Mouse (Mus musculus) kidney, embryonic 15.5 days (tissue): ENCODE measurements around the gene Gpr31b. TPM values are rescaled to one million over a fixed set of nuclear protein-coding genes. Genes with fewer than 3 reads are reported as not detected.
"Not testable (repeated sequence)": the region's sequence is repeated elsewhere in the genome, so short reads cannot be mapped to it uniquely, and the experiment has no call there.

ENCODE experiments used
- ATAC-seq: fragments of 200-750 bp; cut with Nextera tagmentation; replicated peaks from 2 replicates; pipeline ENCODE4 v1.8.0; 2017; ENCODE audit warnings: moderate TSS enrichment; ENCODE audit not compliant: low FRiP score
- H3K27ac ChIP-seq: fragments of 300-500 bp; sonication (generic); 2 replicates; pipeline ENCODE4 v1.5.1; 2015; ENCODE audit warnings: mild to moderate bottlenecking, inconsistent platforms
- H3K27me3 ChIP-seq: fragments of 300-500 bp; sonication (generic); 2 replicates; pipeline ENCODE4 v1.6.1; 2015; ENCODE audit warnings: inconsistent platforms
- H3K36me3 ChIP-seq: fragments of 300-500 bp; sonication (generic); 2 replicates; pipeline ENCODE4 v1.6.1; 2015; ENCODE audit warnings: inconsistent platforms
- H3K4me1 ChIP-seq: fragments of 300-500 bp; sonication (generic); 2 replicates; pipeline ENCODE4 v1.6.1; 2015; ENCODE audit warnings: inconsistent platforms
- H3K4me2 ChIP-seq: fragments of 300-500 bp; sonication (generic); 2 replicates; pipeline ENCODE4 v1.6.1; 2015; ENCODE audit warnings: moderate library complexity, mild to moderate bottlenecking, inconsistent platforms
- H3K4me3 ChIP-seq: fragments of 300-500 bp; sonication (generic); replicated peaks from 2 replicates; pipeline ENCODE4 v1.5.1; 2015; ENCODE audit warnings: mild to moderate bottlenecking, inconsistent platforms
- H3K9ac ChIP-seq: fragments of 300-500 bp; sonication (generic); 2 replicates; pipeline ENCODE4 v1.6.1; 2015; ENCODE audit warnings: mild to moderate bottlenecking, inconsistent platforms
- H3K9me3 ChIP-seq: fragments of 300-500 bp; sonication (generic); replicated peaks from 2 replicates; pipeline ENCODE4 v1.6.1; 2016; ENCODE audit warnings: inconsistent platforms
- WGBS: fragments of 180-500 bp; shearing (Covaris S2); methylation state at CpG from one replicate; pipeline ENCODE4 v1.1.7; 2015; ENCODE audit warnings: mixed read lengths; 5-methylcytosine and 5-hydroxymethylcytosine counted together
- polyA plus RNA-seq: library from polyadenylated mRNA; unstranded; fragments of >200 nt; fragmentation: Nextera tagmentation; extraction: Ambion mirVana; gene quantifications from 2 replicates; pipeline ENCODE4 v1.2.1, GENCODE M21; 2015

Gpr31b gene
- polyA plus RNA-seq, 1 experiment from 2014 or later: 0.13 TPM

GRCm38 (mm10) chr17:13008528-13008927, 43.6 kb downstream of the Gpr31b start:
- Histone ChIP-seq H3K4me2 (peak overlapping the region; percentile 84), H3K27ac (peak overlapping the region; percentile 96), H3K36me3 (peaks cover 32% of the 10 kb centered on the region), H3K27me3 (no peaks in the 10 kb centered on the region), H3K9me3 (no peaks in the 10 kb centered on the region), H3K9ac (peak overlapping the region; percentile 83), H3K4me1 (peaks cover 16% of the 10 kb centered on the region), H3K4me3 (peak overlapping the region; percentile 96)
- 0 out of 2 replicates have a peak, but pooled peaks have one; percentile 1 for ATAC-seq
- WGBS: 3% methylated on average over 10 of the region's 10 CpGs

- Histone ChIP-seq H3K4me2 (peak overlapping the region; percentile 84), H3K4me1 (peaks cover 16% of the 10 kb centered on the region), H3K4me3 (peak overlapping the region; percentile 96), H3K27me3 (no peaks in the 10 kb centered on the region), H3K9me3 (no peaks in the 10 kb centered on the region), H3K27ac (peak overlapping the region; percentile 96), H3K9ac (peak overlapping the region; percentile 83), H3K36me3 (peaks cover 26% of the 10 kb centered on the region)
- ATAC-seq: peak; percentile 99
- WGBS: under 1% methylated on average over 67 of the region's 76 CpGs
These were observed 44.2 kb downstream of the Gpr31b start for GRCm38 (mm10) chr17:13007730-13008425.

GRCm38 (mm10) chr17:13006984-13007383, 45.1 kb downstream of the Gpr31b start:
- Histone ChIP-seq H3K36me3 (peaks cover 19% of the 10 kb centered on the region), H3K4me1 (peaks cover 16% of the 10 kb centered on the region), H3K9me3 (no peaks in the 10 kb centered on the region), H3K4me2 (peak overlapping the region; percentile 84), H3K27me3 (no peaks in the 10 kb centered on the region), H3K27ac (peak overlapping the region; percentile 96), H3K4me3 (peak overlapping the region; percentile 96), H3K9ac (peak overlapping the region; percentile 35; the same call in 1 of the 2 replicates)
- ATAC-seq: no peak
- 34% methylated on average over 5 of the region's 5 CpGs for WGBS

- H3K4me2 ChIP-seq: peak within 1 kb of the TSS; percentile 84
- H3K9me3 ChIP-seq, H3K27me3 ChIP-seq, ATAC-seq: not testable (repeated sequence)
- H3K4me3 ChIP-seq: peak within 1 kb of the TSS; percentile 96
- peaks cover 14% of the 10 kb centered on the region for H3K36me3 ChIP-seq
- H3K4me1 ChIP-seq: peaks cover 16% of the 10 kb centered on the region
- peak within 1 kb of the TSS; percentile 96 for H3K27ac ChIP-seq
- H3K9ac ChIP-seq: peak within 1 kb of the TSS; percentile 35
- WGBS: 93% methylated on average over 2 of the region's 2 CpGs
These were observed 45.5 kb downstream of the Gpr31b start, which contains the start of gene Sod2 for GRCm38 (mm10) chr17:13006546-13006945. Gene Sod2, plus strand, starts transcription at chr17:13006846.

GRCm38 (mm10) chr17:13004436-13004835, 47.7 kb downstream of the Gpr31b start:
- not testable (repeated sequence) for H3K9me3 ChIP-seq

GRCm38 (mm10) chr17:13002243-13002642, 49.9 kb downstream of the Gpr31b start:
- not testable (repeated sequence) for H3K4me1 ChIP-seq, H3K27ac ChIP-seq, H3K4me3 ChIP-seq, H3K9ac ChIP-seq, ATAC-seq, H3K4me2 ChIP-seq, H3K27me3 ChIP-seq, H3K9me3 ChIP-seq, H3K36me3 ChIP-seq
- WGBS: 93% methylated on average over 5 of the region's 5 CpGs

More at GRCm38 (mm10) chr17:13004436-13004835, 47.7 kb downstream of the Gpr31b start:
- not testable (repeated sequence) for H3K9ac ChIP-seq, H3K27ac ChIP-seq, H3K36me3 ChIP-seq, H3K4me2 ChIP-seq, ATAC-seq, H3K4me3 ChIP-seq, H3K27me3 ChIP-seq
- WGBS: 77% methylated on average over 2 of the region's 2 CpGs
- peaks cover 15% of the 10 kb centered on the region for H3K4me1 ChIP-seq

Other genes starting within 250 kb of the Gpr31b start
- gene Mas1, start 184.2 kb downstream of the Gpr31b start, polyA plus RNA-seq: 0.77 and 1.0 TPM in 2 replicates
- not detected in 2 replicates for gene Mrgprh, start 176.3 kb downstream of the Gpr31b start, polyA plus RNA-seq
- gene Pnldc1, start 142.1 kb downstream of the Gpr31b start, polyA plus RNA-seq: 1.5 and 2.5 TPM in 2 replicates
- 424 and 439 TPM in 2 replicates for gene Tcp1, start 136.6 kb downstream of the Gpr31b start, polyA plus RNA-seq
- 162 and 182 TPM in 2 replicates for gene Mrpl18, start 136.0 kb downstream of the Gpr31b start, polyA plus RNA-seq
- gene Acat3, start 111.7 kb downstream of the Gpr31b start, polyA plus RNA-seq: 2.2 and 3.4 TPM in 2 replicates
- gene Acat2, start 91.5 kb downstream of the Gpr31b start, polyA plus RNA-seq: 136 and 145 TPM in 2 replicates
- gene Wtap, start 58.1 kb downstream of the Gpr31b start, polyA plus RNA-seq: 134 and 139 TPM in 2 replicates
- 140 and 141 TPM in 2 replicates for gene Sod2, start 45.5 kb downstream of the Gpr31b start, polyA plus RNA-seq
- gene Tcp10b, start 8.8 kb upstream of the Gpr31b start, polyA plus RNA-seq: 0.14 TPM in 1 of 2 replicates, not detected in the other
- gene Unc93a, start 79.5 kb upstream of the Gpr31b start, polyA plus RNA-seq: not detected in 2 replicates
- not detected in 2 replicates for gene Smok2a, start 168.9 kb upstream of the Gpr31b start, polyA plus RNA-seq
- not detected in 2 replicates for gene Smok2b, start 178.0 kb upstream of the Gpr31b start, polyA plus RNA-seq